Mouse (Mus musculus) erythroblast, embryonic 14.5 days (primary cell): ENCODE measurements around the gene Gngt2. TPM values are rescaled to one million over a fixed set of nuclear protein-coding genes. Genes with fewer than 3 reads are reported as not detected.

Experiments used
- H3K27me3 ChIP-seq: 2 replicates; pipeline ENCODE4 v1.6.1; 2012; ENCODE audit warnings: inconsistent platforms; ENCODE audit not compliant: control insufficient read depth
- H3K36me3 ChIP-seq: 2 replicates; pipeline ENCODE4 v1.6.1; 2012; ENCODE audit warnings: mild to moderate bottlenecking, inconsistent platforms; ENCODE audit not compliant: control insufficient read depth
- H3K4me1 ChIP-seq: 2 replicates; pipeline ENCODE4 v1.6.1; 2012; ENCODE audit warnings: inconsistent platforms; ENCODE audit not compliant: control insufficient read depth
- H3K4me3 ChIP-seq: replicated peaks from 2 replicates; pipeline ENCODE3; 2012; ENCODE audit warnings: moderate library complexity, mild to moderate bottlenecking, inconsistent platforms
- H3K9me3 ChIP-seq: 2 replicates; pipeline ENCODE4 v1.6.1; 2012; ENCODE audit warnings: low read length, inconsistent platforms, mixed read lengths; ENCODE audit not compliant: control insufficient read depth
- GATA1 ChIP-seq: IDR thresholded peaks from 2 replicates; pipeline ENCODE4 v1.6.1; 2012; ENCODE audit warnings: low read length, inconsistent platforms, mixed read lengths
- TAL1 ChIP-seq: IDR thresholded peaks from 3 replicates; pipeline ENCODE4 v1.6.1; 2012; ENCODE audit warnings: low read length, inconsistent platforms, mixed read lengths
- polyA plus RNA-seq: library from polyadenylated mRNA; stranded (reverse); fragments of >175 nt; gene quantifications from 2 replicates; pipeline ENCODE4 v1.2.3, GENCODE M21; 2012

Gngt2 gene
- polyA plus RNA-seq = 0.18 and 0.59 TPM in 2 replicates

GRCm38 (mm10) chr11:95837059-95837458, at the start of gene Gngt2:
Gene Gngt2, plus strand, starts transcription at chr11:95837216.
- no peaks in the 10 kb centered on the region for H3K9me3 ChIP-seq
- H3K36me3 ChIP-seq = peaks cover 12% of the 10 kb centered on the region
- H3K27me3 ChIP-seq = peaks cover 48% of the 10 kb centered on the region
- H3K4me3 ChIP-seq = no peak within 1 kb of the TSS
- TF ChIP-seq GATA1 = no peak
- TF ChIP-seq TAL1 = no peak
- H3K4me1 ChIP-seq = peaks cover 57% of the 10 kb centered on the region

- peaks cover 8% of the 10 kb centered on the region for H3K9me3 ChIP-seq
- H3K4me1 ChIP-seq = peaks cover 69% of the 10 kb centered on the region
- peaks cover 72% of the 10 kb centered on the region for H3K36me3 ChIP-seq
- no peak overlapping the region for H3K4me3 ChIP-seq
- peaks cover 2% of the 10 kb centered on the region for H3K27me3 ChIP-seq
- TF ChIP-seq TAL1 (no peak), GATA1 (no peak)
Measured at GRCm38 (mm10) chr11:95789451-95789891, 47.5 kb upstream of the Gngt2 start.

GRCm38 (mm10) chr11:95791787-95792186, 45.2 kb upstream of the Gngt2 start:
- TF ChIP-seq GATA1 = no peak
- TF ChIP-seq TAL1 = no peak
- Histone ChIP-seq H3K4me3 (no peak overlapping the region), H3K4me1 (peaks cover 72% of the 10 kb centered on the region), H3K36me3 (peaks cover 59% of the 10 kb centered on the region), H3K9me3 (peaks cover 10% of the 10 kb centered on the region), H3K27me3 (peaks cover 25% of the 10 kb centered on the region)

- H3K9me3 ChIP-seq = peaks cover 13% of the 10 kb centered on the region
- TF ChIP-seq TAL1 (no peak), GATA1 (peak; percentile 31; the same call in 1 of the 2 replicates)
- H3K36me3 ChIP-seq = peaks cover 57% of the 10 kb centered on the region
- H3K27me3 ChIP-seq = peaks cover 37% of the 10 kb centered on the region
- peaks cover 72% of the 10 kb centered on the region for H3K4me1 ChIP-seq
- H3K4me3 ChIP-seq = peak overlapping the region; percentile 52
Measured at GRCm38 (mm10) chr11:95792950-95793509, 44.0 kb upstream of the Gngt2 start.

- Histone ChIP-seq H3K4me1 (peaks cover 73% of the 10 kb centered on the region), H3K9me3 (peaks cover 13% of the 10 kb centered on the region), H3K27me3 (peaks cover 44% of the 10 kb centered on the region), H3K36me3 (peaks cover 46% of the 10 kb centered on the region), H3K4me3 (no peak overlapping the region)
- TF ChIP-seq GATA1 (no peak), TAL1 (no peak)
Measured at GRCm38 (mm10) chr11:95794201-95794600, 42.8 kb upstream of the Gngt2 start.

GRCm38 (mm10) chr11:95795582-95795981, 41.4 kb upstream of the Gngt2 start:
- TF ChIP-seq GATA1 = no peak
- TF ChIP-seq TAL1 = no peak
- Histone ChIP-seq H3K36me3 (peaks cover 32% of the 10 kb centered on the region), H3K9me3 (peaks cover 13% of the 10 kb centered on the region), H3K4me3 (no peak overlapping the region), H3K27me3 (peaks cover 44% of the 10 kb centered on the region), H3K4me1 (peaks cover 76% of the 10 kb centered on the region)

- Histone ChIP-seq H3K4me1 (peaks cover 98% of the 10 kb centered on the region), H3K4me3 (peak overlapping the region; percentile 50)
- TF ChIP-seq TAL1 (no peak), GATA1 (no peak)
Measured at GRCm38 (mm10) chr11:95805010-95805409, 32.0 kb upstream of the Gngt2 start.

GRCm38 (mm10) chr11:95805527-95805926, 31.5 kb upstream of the Gngt2 start:
- peaks cover 16% of the 10 kb centered on the region for H3K9me3 ChIP-seq
- H3K4me3 ChIP-seq = peak overlapping the region; percentile 50
- H3K36me3 ChIP-seq = peaks cover 39% of the 10 kb centered on the region
- H3K4me1 ChIP-seq = peaks cover 98% of the 10 kb centered on the region
- H3K27me3 ChIP-seq = no peaks in the 10 kb centered on the region
- peak; percentile 50 for TF ChIP-seq GATA1
- no peak for TF ChIP-seq TAL1

More at GRCm38 (mm10) chr11:95805010-95805409, 32.0 kb upstream of the Gngt2 start:
- Histone ChIP-seq H3K36me3 (peaks cover 37% of the 10 kb centered on the region), H3K27me3 (no peaks in the 10 kb centered on the region), H3K9me3 (peaks cover 16% of the 10 kb centered on the region)

- Histone ChIP-seq H3K27me3 (no peaks in the 10 kb centered on the region), H3K36me3 (peaks cover 40% of the 10 kb centered on the region), H3K9me3 (peaks cover 16% of the 10 kb centered on the region), H3K4me1 (peaks cover 97% of the 10 kb centered on the region), H3K4me3 (peak overlapping the region; percentile 59)
- no peak for TF ChIP-seq TAL1
- TF ChIP-seq GATA1 = no peak
Measured at GRCm38 (mm10) chr11:95807884-95808283, 29.1 kb upstream of the Gngt2 start.

GRCm38 (mm10) chr11:95808448-95809011, 28.5 kb upstream of the Gngt2 start:
- no peaks in the 10 kb centered on the region for H3K27me3 ChIP-seq
- H3K4me3 ChIP-seq = peak overlapping the region; percentile 59
- peaks cover 16% of the 10 kb centered on the region for H3K9me3 ChIP-seq
- TF ChIP-seq TAL1 (peak; percentile 66), GATA1 (peak; percentile 76)
- H3K4me1 ChIP-seq = peaks cover 91% of the 10 kb centered on the region
- H3K36me3 ChIP-seq = peaks cover 38% of the 10 kb centered on the region
